Mouse (Mus musculus) Patski (cell line): ENCODE measurements around the gene E2f3. TPM values are rescaled to one million over a fixed set of nuclear protein-coding genes. Genes with fewer than 3 reads are reported as not detected.

Source experiments
- ATAC-seq: fragments of 100-300 bp; one replicate; pipeline ENCODE4 v1.8.0; 2021
- CTCF ChIA-PET: fragments of 350-600 bp; sonication (Branson Sonifier 250); formaldehyde crosslinking; loops from one replicate; lab custom pipeline; 2022; ENCODE audit warnings: inconsistent platforms; lab: Charles Lee
- POLR2A ChIA-PET: fragments of 350-600 bp; sonication (Branson Sonifier 250); formaldehyde crosslinking; loops from one replicate; lab custom pipeline; 2022; ENCODE audit warnings: antibody characterized with exemption, inconsistent platforms; lab: Charles Lee
- DNase-seq: peaks from one replicate; pipeline ENCODE4 v3.0.0-alpha.2; 2011; ENCODE audit warnings: low read depth, low spot score
- H3K27me3 ChIP-seq: fragments of 371-371 bp; one replicate; pipeline ENCODE4 v1.5.1; 2021
- CTCF ChIP-seq: fragments of 100-300 bp; IDR thresholded peaks from one replicate; pipeline ENCODE4 v1.5.1; 2021
- in situ Hi-C: fragments of 300-500 bp; cut with MboI; formaldehyde crosslinking; loops from 3 replicates; pipeline ENCODE4 v1.11.1; 2018; ENCODE audit warnings: low pct_unique_long_range_greater_than_20kb, mixed read lengths
- polyA plus RNA-seq: library from polyadenylated mRNA; unstranded; gene quantifications from one replicate; pipeline ENCODE4 v1.2.3, GENCODE M21; 2021

Gene E2f3
- polyA plus RNA-seq, 1 experiment from 2014 or later, result 17.3 TPM

- H3K27me3 ChIP-seq, result peaks cover 4% of the 10 kb centered on the region
- POLR2A ChIA-PET, result no interaction called here
- in situ Hi-C loops, result no loop called here
- ATAC-seq (no peak), DNase-seq (no peak)
- no peak for TF ChIP-seq CTCF
- CTCF ChIA-PET, result interaction anchor here (2.8 kb wide), 1 partner anchor 8 kb away, joined by 7 read pairs; no protein-coding TSS in a partner anchor
Measured at GRCm38 (mm10) chr13:30004849-30005248, 19.0 kb upstream of the E2f3 start.

GRCm38 (mm10) chr13:30003169-30003568 is 17.3 kb upstream of the E2f3 start:
- CTCF ChIA-PET, result interaction anchor here (1.3 to 2.8 kb wide), 2 partner anchors 10 to 23 kb away, joined by 4 to 7 read pairs; no protein-coding TSS in a partner anchor

GRCm38 (mm10) chr13:30001041-30001440 is 15.2 kb upstream of the E2f3 start:
- TF ChIP-seq CTCF, result no peak
- ChIA-PET POLR2A (interaction anchor here (2.8 kb wide), 1 partner anchor 14 kb away, joined by 7 read pairs; no protein-coding TSS in a partner anchor), CTCF (interaction anchor here (0.8 kb wide), 1 partner anchor 14 kb away, joined by 3 read pairs; no protein-coding TSS in a partner anchor)
- peaks cover 3% of the 10 kb centered on the region for H3K27me3 ChIP-seq
- DNase-seq (no peak), ATAC-seq (no peak)
- in situ Hi-C loops, result no loop called here

More at GRCm38 (mm10) chr13:30003169-30003568, 17.3 kb upstream of the E2f3 start:
- no peak for TF ChIP-seq CTCF
- no peak for DNase-seq
- in situ Hi-C loops, result no loop called here
- no peaks in the 10 kb centered on the region for H3K27me3 ChIP-seq
- POLR2A ChIA-PET, result interaction anchor here (2.8 kb wide), 1 partner anchor 16 kb away, joined by 7 read pairs; no protein-coding TSS in a partner anchor
- ATAC-seq, result no peak

- ATAC-seq, result no peak
- ChIA-PET CTCF (interaction anchor here (0.7 to 1.7 kb wide), 2 partner anchors 9 to 96 kb away, joined by 3 to 4 read pairs; no protein-coding TSS in a partner anchor), POLR2A (interaction anchor here (1.7 to 2.1 kb wide), 2 partner anchors 9 to 14 kb away, joined by 7 read pairs; no protein-coding TSS in a partner anchor)
- in situ Hi-C loops, result loop anchor here (5.0 kb wide), 2 partner anchors 94 to 131 kb away; partner anchors contain the start of gene Cdkal1
- no peaks in the 10 kb centered on the region for H3K27me3 ChIP-seq
- no peak for DNase-seq
- TF ChIP-seq CTCF, result no peak
Measured at GRCm38 (mm10) chr13:29987956-29988355, 2.1 kb upstream of the E2f3 start.

- in situ Hi-C loops, result loop anchor here (5.0 kb wide), 2 partner anchors 96 to 129 kb away; partner anchors contain the start of gene Cdkal1
- no peak for TF ChIP-seq CTCF
- POLR2A ChIA-PET, result interaction anchor here (1.7 to 2.1 kb wide), 2 partner anchors 11 to 15 kb away, joined by 7 read pairs; no protein-coding TSS in a partner anchor
Measured at GRCm38 (mm10) chr13:29986756-29987120, 875 bp upstream of the E2f3 start.

GRCm38 (mm10) chr13:29985101-29985854 is 585 bp downstream of the E2f3 start:
- H3K27me3 ChIP-seq, result no peaks in the 10 kb centered on the region
- TF ChIP-seq CTCF, result no peak
- no peak for DNase-seq
- in situ Hi-C loops, result loop anchor here (5.0 kb wide), 2 partner anchors 97 to 128 kb away; partner anchors contain the start of gene Cdkal1
- no peak for ATAC-seq
- CTCF ChIA-PET, result no interaction called here
- POLR2A ChIA-PET, result interaction anchor here (0.6 to 0.9 kb wide), 3 partner anchors 266 to 874 kb away, joined by 3 to 6 read pairs (median 3); no protein-coding TSS in a partner anchor

More at GRCm38 (mm10) chr13:29986756-29987120, 875 bp upstream of the E2f3 start:
- CTCF ChIA-PET, result interaction anchor here (1.7 kb wide), 1 partner anchor 97 kb away, joined by 4 read pairs; no protein-coding TSS in a partner anchor
- no peaks in the 10 kb centered on the region for H3K27me3 ChIP-seq
- ATAC-seq, result no peak
- DNase-seq, result no peak

GRCm38 (mm10) chr13:29984286-29985100 is 1.4 kb downstream of the E2f3 start:
- ChIA-PET POLR2A (interaction anchor here (0.6 to 0.9 kb wide), 3 partner anchors 266 to 874 kb away, joined by 3 to 6 read pairs (median 3); no protein-coding TSS in a partner anchor), CTCF (no interaction called here)
- in situ Hi-C loops, result loop anchor here (5.0 kb wide), 2 partner anchors 98 to 127 kb away; partner anchors contain the start of gene Cdkal1
- DNase-seq (no peak), ATAC-seq (peak; percentile 17)
- H3K27me3 ChIP-seq, result no peaks in the 10 kb centered on the region
- no peak for TF ChIP-seq CTCF

- no peak for TF ChIP-seq CTCF
- CTCF ChIA-PET, result no interaction called here
- POLR2A ChIA-PET, result interaction anchor here (0.9 kb wide), 1 partner anchor 101 kb away, joined by 3 read pairs; no protein-coding TSS in a partner anchor
- H3K27me3 ChIP-seq, result no peaks in the 10 kb centered on the region
- DNase-seq (no peak), ATAC-seq (peak; percentile 0)
- in situ Hi-C loops, result no loop called here
Measured at GRCm38 (mm10) chr13:29983523-29984191, 2.2 kb downstream of the E2f3 start.

- TF ChIP-seq CTCF, result no peak
- ATAC-seq (no peak), DNase-seq (no peak)
- H3K27me3 ChIP-seq, result no peaks in the 10 kb centered on the region
- in situ Hi-C loops, result no loop called here
- ChIA-PET POLR2A (interaction anchor here (0.5 to 0.9 kb wide), 2 partner anchors 102 to 148 kb away, joined by 3 read pairs; no protein-coding TSS in a partner anchor), CTCF (no interaction called here)
Measured at GRCm38 (mm10) chr13:29983037-29983436, 2.8 kb downstream of the E2f3 start.
